Mouse (Mus musculus) cerebellum, postnatal 14 days (tissue): Measurements from ENCODE around the gene Gm47996.
A peak's percentile ranks its signal among the peaks of the same experiment; 100 is the strongest.

ENCODE experiments used
- DNase-seq, 2 experiments: peaks; one replicate each; pipeline ENCODE4 v3.0.0; 2021; ENCODE audit warnings: mixed read lengths in 2 of 2

Gm47996 gene

GRCm38 (mm10) chr1:151250529-151251193 is 40.7 kb downstream of the Gm47996 start:
- peak; percentile 5 to 13 for DNase-seq

- no peak for DNase-seq
Observed at GRCm38 (mm10) chr1:151251194-151252010, 41.5 kb downstream of the Gm47996 start.

- DNase-seq, result no peak
Observed at GRCm38 (mm10) chr1:151255422-151255821, 45.5 kb downstream of the Gm47996 start.

GRCm38 (mm10) chr1:151258090-151258954 is 48.4 kb downstream of the Gm47996 start:
- no peak for DNase-seq

GRCm38 (mm10) chr1:151259061-151259460 is 49.1 kb downstream of the Gm47996 start:
- no peak for DNase-seq
